Mouse (Mus musculus) G1E (cell line): ENCODE measurements at regions not wholly inside any gene's neighbourhood (a gene's known extent, or its start where the extent isn't known, plus 50 kb on each side); places are given as distances from the start of the nearest gene placed in this dataset.

Experiments
- CTCF ChIP-seq: IDR thresholded peaks from 2 replicates; pipeline ENCODE4 v1.5.1; 2012; ENCODE audit warnings: low read depth, low read length, inconsistent platforms, mixed read lengths
- GATA1 ChIP-seq: IDR thresholded peaks from 2 replicates; pipeline ENCODE4 v1.6.1; 2012; ENCODE audit warnings: borderline replicate concordance, low read length, inconsistent platforms, mixed read lengths

- no peak for TF ChIP-seq GATA1
- TF ChIP-seq CTCF, result no peak
Measured at GRCm38 (mm10) chr15:60195070-60195469, 178.7 kb upstream of the 4933412E24Rik start.
